Mouse (Mus musculus) liver, embryonic 11.5 days (tissue): ENCODE data around the gene Wasf1. TPM values are rescaled to one million over a fixed set of nuclear protein-coding genes. Genes with fewer than 3 reads are reported as not detected.

Experiments used
- ATAC-seq: fragments of 200-750 bp; cut with Nextera tagmentation; replicated peaks from 2 replicates; pipeline ENCODE4 v1.8.0; 2017; ENCODE audit warnings: moderate number of reproducible peaks, mild to moderate bottlenecking, moderate TSS enrichment, moderate library complexity; ENCODE audit not compliant: low FRiP score
- DNase-seq: peaks from one replicate; pipeline ENCODE4 v3.0.0-alpha.2; 2017; ENCODE audit warnings: low spot score
- H3K27ac ChIP-seq: fragments of 300-500 bp; sonication (generic); 2 replicates; pipeline ENCODE4 v1.5.1; 2014; ENCODE audit warnings: mild to moderate bottlenecking, low read depth, low read length, control low read depth
- H3K27me3 ChIP-seq: fragments of 300-500 bp; sonication (generic); replicated peaks from 2 replicates; pipeline ENCODE4 v1.6.1; 2014; ENCODE audit warnings: low read length, mixed read lengths; ENCODE audit not compliant: control insufficient read depth, insufficient read depth
- H3K36me3 ChIP-seq: fragments of 300-500 bp; sonication (generic); 2 replicates; pipeline ENCODE4 v1.6.1; 2014; ENCODE audit warnings: mild to moderate bottlenecking, low read length, moderate library complexity, mixed read lengths; ENCODE audit not compliant: control insufficient read depth, insufficient read depth
- H3K4me1 ChIP-seq: fragments of 300-500 bp; sonication (generic); replicated peaks from 2 replicates; pipeline ENCODE4 v1.6.1; 2014; ENCODE audit warnings: low read length, mixed read lengths; ENCODE audit not compliant: control insufficient read depth, insufficient read depth
- H3K4me2 ChIP-seq: fragments of 300-500 bp; sonication (generic); 2 replicates; pipeline ENCODE4 v1.6.1; 2014; ENCODE audit warnings: mild to moderate bottlenecking, control low read depth, moderate library complexity
- H3K4me3 ChIP-seq: fragments of 300-500 bp; sonication (generic); 2 replicates; pipeline ENCODE4 v1.5.1; 2014; ENCODE audit warnings: low read depth, low read length, control low read depth
- H3K9ac ChIP-seq: fragments of 300-500 bp; sonication (generic); 2 replicates; pipeline ENCODE4 v1.6.1; 2014; ENCODE audit warnings: low read depth, low read length, control low read depth
- H3K9me3 ChIP-seq: fragments of 300-500 bp; sonication (generic); 2 replicates; pipeline ENCODE4 v1.6.1; 2016; ENCODE audit warnings: low read length, inconsistent platforms, mixed read lengths; ENCODE audit not compliant: control insufficient read depth
- WGBS: fragments of 180-500 bp; shearing (Covaris S2); extraction: QIAGEN DNeasy Blood & Tissue Kit; methylation state at CpG from one replicate; pipeline ENCODE4 v1.1.7; 2014; 5-methylcytosine and 5-hydroxymethylcytosine counted together
- polyA plus RNA-seq: library from polyadenylated mRNA; unstranded; fragments of >200 nt; fragmentation: Nextera tagmentation; extraction: Ambion mirVana; gene quantifications from 2 replicates; pipeline ENCODE4 v1.2.1, GENCODE M21; 2014

Wasf1 gene
- polyA plus RNA-seq, 1 experiment from 2014 or later: 11.3 TPM

GRCm38 (mm10) chr10:40855616-40856015, 27.7 kb upstream of the Wasf1 start:
- Histone ChIP-seq H3K9ac (no peak overlapping the region), H3K4me2 (no peak overlapping the region), H3K4me3 (no peak overlapping the region), H3K4me1 (no peaks in the 10 kb centered on the region), H3K36me3 (peaks cover 2% of the 10 kb centered on the region; the same call in 1 of the 2 replicates), H3K27me3 (no peaks in the 10 kb centered on the region), H3K9me3 (no peaks in the 10 kb centered on the region), H3K27ac (no peak overlapping the region)
- ATAC-seq (no peak), DNase-seq (no peak)
- 42% methylated on average over 2 of the region's 2 CpGs for WGBS

GRCm38 (mm10) chr10:40856703-40857102, 26.6 kb upstream of the Wasf1 start:
- DNase-seq: no peak
- Histone ChIP-seq H3K4me2 (no peak overlapping the region), H3K9me3 (no peaks in the 10 kb centered on the region), H3K36me3 (peaks cover 2% of the 10 kb centered on the region; the same call in 1 of the 2 replicates), H3K27me3 (no peaks in the 10 kb centered on the region), H3K4me3 (no peak overlapping the region), H3K27ac (no peak overlapping the region), H3K9ac (no peak overlapping the region), H3K4me1 (no peaks in the 10 kb centered on the region)
- ATAC-seq: no peak
- WGBS: 92% methylated on average over 7 of the region's 7 CpGs

- WGBS: 86% methylated on average over 8 of the region's 8 CpGs
- no peaks in the 10 kb centered on the region for H3K9me3 ChIP-seq
- ATAC-seq: no peak
- H3K27me3 ChIP-seq: no peaks in the 10 kb centered on the region
- no peak overlapping the region for H3K27ac ChIP-seq
- H3K9ac ChIP-seq: no peak overlapping the region
- no peaks in the 10 kb centered on the region for H3K4me1 ChIP-seq
- H3K36me3 ChIP-seq: peaks cover 2% of the 10 kb centered on the region; the same call in 1 of the 2 replicates
- H3K4me3 ChIP-seq: no peak overlapping the region
- no peak for DNase-seq
- H3K4me2 ChIP-seq: no peak overlapping the region
Observed at GRCm38 (mm10) chr10:40857599-40857998, 25.7 kb upstream of the Wasf1 start.

GRCm38 (mm10) chr10:40868081-40868480, 15.2 kb upstream of the Wasf1 start:
- Histone ChIP-seq H3K27me3 (no peaks in the 10 kb centered on the region), H3K9ac (no peak overlapping the region), H3K36me3 (peaks cover 16% of the 10 kb centered on the region), H3K27ac (no peak overlapping the region), H3K4me1 (no peaks in the 10 kb centered on the region), H3K4me3 (no peak overlapping the region), H3K4me2 (no peak overlapping the region), H3K9me3 (no peaks in the 10 kb centered on the region; the same call in 1 of the 2 replicates)
- ATAC-seq: no peak
- 89% methylated on average over 2 of the region's 2 CpGs for WGBS
- DNase-seq: no peak

GRCm38 (mm10) chr10:40871301-40871700, 12.0 kb upstream of the Wasf1 start:
- H3K9ac ChIP-seq: no peak overlapping the region
- WGBS: 80% methylated on average over 2 of the region's 2 CpGs
- DNase-seq (no peak), ATAC-seq (no peak)
- H3K4me2 ChIP-seq: no peak overlapping the region
- H3K9me3 ChIP-seq: no peaks in the 10 kb centered on the region
- no peaks in the 10 kb centered on the region for H3K4me1 ChIP-seq
- no peaks in the 10 kb centered on the region for H3K27me3 ChIP-seq
- no peak overlapping the region for H3K4me3 ChIP-seq
- peaks cover 3% of the 10 kb centered on the region; the same call in 1 of the 2 replicates for H3K36me3 ChIP-seq
- no peak overlapping the region for H3K27ac ChIP-seq

GRCm38 (mm10) chr10:40872052-40872451, 11.2 kb upstream of the Wasf1 start:
- H3K9ac ChIP-seq: no peak overlapping the region
- no peak overlapping the region for H3K27ac ChIP-seq
- no peaks in the 10 kb centered on the region for H3K36me3 ChIP-seq
- no peak for ATAC-seq
- H3K4me2 ChIP-seq: no peak overlapping the region
- no peak for DNase-seq
- WGBS: 69% methylated on average over 2 of the region's 2 CpGs
- no peaks in the 10 kb centered on the region for H3K9me3 ChIP-seq
- H3K4me1 ChIP-seq: no peaks in the 10 kb centered on the region
- H3K4me3 ChIP-seq: no peak overlapping the region
- H3K27me3 ChIP-seq: no peaks in the 10 kb centered on the region

- H3K4me2 ChIP-seq: no peak overlapping the region
- no peak overlapping the region for H3K9ac ChIP-seq
- 76% methylated on average over 3 of the region's 3 CpGs for WGBS
- no peak overlapping the region for H3K27ac ChIP-seq
- DNase-seq (no peak), ATAC-seq (no peak)
- no peaks in the 10 kb centered on the region for H3K27me3 ChIP-seq
- no peaks in the 10 kb centered on the region for H3K36me3 ChIP-seq
- H3K9me3 ChIP-seq: no peaks in the 10 kb centered on the region
- H3K4me3 ChIP-seq: no peak overlapping the region
- peaks cover 2% of the 10 kb centered on the region; the same call in 1 of the 2 replicates for H3K4me1 ChIP-seq
Observed at GRCm38 (mm10) chr10:40878246-40878645, 5.0 kb upstream of the Wasf1 start.

GRCm38 (mm10) chr10:40879969-40880368, 3.3 kb upstream of the Wasf1 start:
- H3K36me3 ChIP-seq: no peaks in the 10 kb centered on the region
- H3K27me3 ChIP-seq: no peaks in the 10 kb centered on the region
- ATAC-seq (no peak), DNase-seq (no peak)
- H3K4me1 ChIP-seq: peaks cover 2% of the 10 kb centered on the region; the same call in 1 of the 2 replicates
- H3K9me3 ChIP-seq: no peaks in the 10 kb centered on the region
- no peak overlapping the region for H3K27ac ChIP-seq
- no peak overlapping the region for H3K4me2 ChIP-seq
- H3K9ac ChIP-seq: no peak overlapping the region
- H3K4me3 ChIP-seq: no peak overlapping the region
- 84% methylated on average over 9 of the region's 9 CpGs for WGBS

- Histone ChIP-seq H3K4me3 (no peak overlapping the region), H3K9ac (no peak overlapping the region), H3K4me2 (no peak overlapping the region)
Observed at GRCm38 (mm10) chr10:40881236-40881635, 2.0 kb upstream of the Wasf1 start.

More at GRCm38 (mm10) chr10:40881236-40881635, 2.0 kb upstream of the Wasf1 start:
- DNase-seq: no peak
- no peaks in the 10 kb centered on the region for H3K36me3 ChIP-seq
- no peaks in the 10 kb centered on the region for H3K27me3 ChIP-seq
- H3K27ac ChIP-seq: no peak overlapping the region
- no peaks in the 10 kb centered on the region for H3K9me3 ChIP-seq
- ATAC-seq: no peak
- peaks cover 2% of the 10 kb centered on the region; the same call in 1 of the 2 replicates for H3K4me1 ChIP-seq
- WGBS: 81% methylated on average over 3 of the region's 3 CpGs
